Mouse (Mus musculus): Measurements from ENCODE around the gene Mei4. TPM values are rescaled to one million over a fixed set of nuclear protein-coding genes. Genes with fewer than 3 reads are reported as not detected.

Mei4 gene
- polyA plus RNA-seq, 1 experiment, result 0.23 TPM

DNA sequence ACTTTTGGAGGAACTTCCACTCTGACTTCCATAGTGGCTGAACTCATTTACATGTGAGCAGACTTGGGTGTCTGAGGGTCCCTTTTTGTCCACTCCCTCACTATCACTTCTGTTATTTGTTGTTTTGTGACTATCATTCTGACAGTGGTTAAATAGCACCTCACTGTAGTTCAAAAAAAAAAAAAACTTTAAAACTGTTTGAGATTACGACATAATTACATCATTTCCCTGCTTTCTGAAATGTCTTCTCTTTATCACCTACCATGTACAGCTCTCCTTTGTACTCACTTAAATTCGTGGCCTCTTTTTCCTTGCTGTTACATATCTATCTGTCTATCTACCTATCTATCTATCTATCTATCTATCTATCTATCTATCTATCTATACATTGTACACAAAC, 2.6 kb downstream of the Mei4 start:
- H3K79me3 ChIP-seq (ENCODE audit: low read depth), result no peaks in the 10 kb centered on the region
- no peaks in the 10 kb centered on the region for H3K79me2 ChIP-seq (ENCODE audit: control insufficient read depth, insufficient read depth)
- H3ac ChIP-seq (ENCODE audit: control insufficient read depth, insufficient read length, low read depth), result no peak overlapping the region
- no peak overlapping the region for H3K4me3 ChIP-seq (ENCODE audit: insufficient read depth, poor library complexity, severe bottlenecking)
- H3K27me3 ChIP-seq (ENCODE audit: control insufficient read depth, insufficient read depth, insufficient read length), result no peaks in the 10 kb centered on the region
- TF ChIP-seq MAX (IDR thresholded peaks at IDR 0.05) (no peak), FOSL1 (IDR thresholded peaks at IDR 0.05; ENCODE audit: insufficient read depth, low read length, poor library complexity, severe bottlenecking) (no peak), CEBPB (IDR thresholded peaks at IDR 0.05; ENCODE audit: low read depth) (no peak), CTCF (IDR thresholded peaks at IDR 0.05; ENCODE audit: control insufficient read depth, insufficient read depth, insufficient read length) (no peak), MYOG (IDR thresholded peaks at IDR 0.05; ENCODE audit: control insufficient read depth, extremely low read depth, insufficient read length) (no peak), USF1 (IDR thresholded peaks at IDR 0.05; ENCODE audit: low read depth) (no peak), MYOD1 (IDR thresholded peaks at IDR 0.05; ENCODE audit: control insufficient read depth, insufficient read length, low read depth) (no peak)
- H3K36me3 ChIP-seq (ENCODE audit: control insufficient read depth, insufficient read depth), result no peaks in the 10 kb centered on the region

GRCm38 (mm10) chr9:81921456-81921855, 58.0 kb downstream of the Mei4 start:
- TF ChIP-seq MYOG (IDR thresholded peaks at IDR 0.05; ENCODE audit: control insufficient read depth, extremely low read depth, insufficient read length) (no peak), MAX (IDR thresholded peaks at IDR 0.05) (no peak), USF1 (IDR thresholded peaks at IDR 0.05; ENCODE audit: low read depth) (no peak), CEBPB (IDR thresholded peaks at IDR 0.05; ENCODE audit: low read depth) (no peak), FOSL1 (IDR thresholded peaks at IDR 0.05; ENCODE audit: insufficient read depth, low read length, poor library complexity, severe bottlenecking) (no peak), MYOD1 (IDR thresholded peaks at IDR 0.05; ENCODE audit: control insufficient read depth, insufficient read length, low read depth) (no peak), CTCF (IDR thresholded peaks at IDR 0.05; ENCODE audit: control insufficient read depth, insufficient read depth, insufficient read length) (no peak)
- no peak overlapping the region for H3K4me3 ChIP-seq (ENCODE audit: insufficient read depth, poor library complexity, severe bottlenecking)
- no peaks in the 10 kb centered on the region for H3K27me3 ChIP-seq (ENCODE audit: control insufficient read depth, insufficient read depth, insufficient read length)
- no peaks in the 10 kb centered on the region for H3K79me2 ChIP-seq (ENCODE audit: control insufficient read depth, insufficient read depth)
- H3K36me3 ChIP-seq (ENCODE audit: control insufficient read depth, insufficient read depth), result no peaks in the 10 kb centered on the region
- no peak overlapping the region for H3ac ChIP-seq (ENCODE audit: control insufficient read depth, insufficient read length, low read depth)
- no peaks in the 10 kb centered on the region for H3K79me3 ChIP-seq (ENCODE audit: low read depth)

- no peaks in the 10 kb centered on the region for H3K79me3 ChIP-seq (ENCODE audit: low read depth)
- no peaks in the 10 kb centered on the region for H3K27me3 ChIP-seq (ENCODE audit: control insufficient read depth, insufficient read depth, insufficient read length)
- no peaks in the 10 kb centered on the region for H3K79me2 ChIP-seq (ENCODE audit: control insufficient read depth, insufficient read depth)
- H3ac ChIP-seq (ENCODE audit: control insufficient read depth, insufficient read length, low read depth), result no peak overlapping the region
- no peak overlapping the region for H3K4me3 ChIP-seq (ENCODE audit: insufficient read depth, poor library complexity, severe bottlenecking)
- H3K36me3 ChIP-seq (ENCODE audit: control insufficient read depth, insufficient read depth), result no peaks in the 10 kb centered on the region
- TF ChIP-seq FOSL1 (IDR thresholded peaks at IDR 0.05; ENCODE audit: insufficient read depth, low read length, poor library complexity, severe bottlenecking) (no peak), CTCF (IDR thresholded peaks at IDR 0.05; ENCODE audit: control insufficient read depth, insufficient read depth, insufficient read length) (no peak), MAX (IDR thresholded peaks at IDR 0.05) (no peak), MYOG (IDR thresholded peaks at IDR 0.05; ENCODE audit: control insufficient read depth, extremely low read depth, insufficient read length) (no peak), CEBPB (IDR thresholded peaks at IDR 0.05; ENCODE audit: low read depth) (no peak), MYOD1 (IDR thresholded peaks at IDR 0.05; ENCODE audit: control insufficient read depth, insufficient read length, low read depth) (no peak), USF1 (IDR thresholded peaks at IDR 0.05; ENCODE audit: low read depth) (no peak)
Measured at GRCm38 (mm10) chr9:81924744-81925143, 61.3 kb downstream of the Mei4 start.

- no peak for TF ChIP-seq MYOG (IDR thresholded peaks at IDR 0.05; ENCODE audit: control insufficient read depth, extremely low read depth, insufficient read length)
- TF ChIP-seq CTCF (IDR thresholded peaks at IDR 0.05; ENCODE audit: control insufficient read depth, insufficient read depth, insufficient read length), result no peak
- no peak for TF ChIP-seq CEBPB (IDR thresholded peaks at IDR 0.05; ENCODE audit: low read depth)
- no peak for TF ChIP-seq FOSL1 (IDR thresholded peaks at IDR 0.05; ENCODE audit: insufficient read depth, low read length, poor library complexity, severe bottlenecking)
- TF ChIP-seq MAX (IDR thresholded peaks at IDR 0.05), result no peak
- TF ChIP-seq USF1 (IDR thresholded peaks at IDR 0.05; ENCODE audit: low read depth), result no peak
- H3K4me3 ChIP-seq (ENCODE audit: insufficient read depth, poor library complexity, severe bottlenecking), result no peak overlapping the region
- H3K79me2 ChIP-seq (ENCODE audit: control insufficient read depth, insufficient read depth), result no peaks in the 10 kb centered on the region
- no peaks in the 10 kb centered on the region for H3K27me3 ChIP-seq (ENCODE audit: control insufficient read depth, insufficient read depth, insufficient read length)
- no peak overlapping the region for H3ac ChIP-seq (ENCODE audit: control insufficient read depth, insufficient read length, low read depth)
- no peaks in the 10 kb centered on the region for H3K79me3 ChIP-seq (ENCODE audit: low read depth)
- no peaks in the 10 kb centered on the region for H3K36me3 ChIP-seq (ENCODE audit: control insufficient read depth, insufficient read depth)
Measured at GRCm38 (mm10) chr9:81940533-81940932, 77.1 kb downstream of the Mei4 start.

DNA sequence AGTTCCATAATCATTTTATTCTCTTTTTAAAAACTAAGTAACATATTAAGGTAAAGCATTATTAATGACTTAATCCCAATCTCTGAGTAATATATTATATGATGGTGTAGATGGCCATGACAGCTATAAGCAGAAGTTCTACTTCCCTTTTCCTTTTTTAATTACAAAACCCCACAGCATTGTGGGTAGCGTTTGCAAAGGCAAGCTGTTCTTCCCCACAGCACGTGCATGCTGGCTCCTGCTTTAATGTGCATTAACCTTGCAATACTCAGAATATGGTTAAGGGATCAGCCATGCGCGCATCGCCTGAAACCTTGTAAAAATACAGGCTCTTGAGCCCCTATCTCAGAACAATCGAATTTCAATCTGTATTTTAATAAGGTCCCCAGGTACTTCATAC, 82.2 kb downstream of the Mei4 start:
- Histone ChIP-seq H3ac (ENCODE audit: control insufficient read depth, insufficient read length, low read depth) (no peak overlapping the region), H3K36me3 (ENCODE audit: control insufficient read depth, insufficient read depth) (no peaks in the 10 kb centered on the region), H3K79me3 (ENCODE audit: low read depth) (no peaks in the 10 kb centered on the region), H3K27me3 (ENCODE audit: control insufficient read depth, insufficient read depth, insufficient read length) (no peaks in the 10 kb centered on the region), H3K4me3 (ENCODE audit: insufficient read depth, poor library complexity, severe bottlenecking) (no peak overlapping the region), H3K79me2 (ENCODE audit: control insufficient read depth, insufficient read depth) (no peaks in the 10 kb centered on the region)
- no peak for TF ChIP-seq MYOD1 (IDR thresholded peaks at IDR 0.05; ENCODE audit: control insufficient read depth, insufficient read length, low read depth)
- TF ChIP-seq MAX (IDR thresholded peaks at IDR 0.05), result no peak
- TF ChIP-seq MYOG (IDR thresholded peaks at IDR 0.05; ENCODE audit: control insufficient read depth, extremely low read depth, insufficient read length), result no peak
- no peak for TF ChIP-seq CTCF (IDR thresholded peaks at IDR 0.05; ENCODE audit: control insufficient read depth, insufficient read depth, insufficient read length)
- no peak for TF ChIP-seq USF1 (IDR thresholded peaks at IDR 0.05; ENCODE audit: low read depth)
- TF ChIP-seq CEBPB (IDR thresholded peaks at IDR 0.05; ENCODE audit: low read depth), result no peak
- no peak for TF ChIP-seq FOSL1 (IDR thresholded peaks at IDR 0.05; ENCODE audit: insufficient read depth, low read length, poor library complexity, severe bottlenecking)

DNA sequence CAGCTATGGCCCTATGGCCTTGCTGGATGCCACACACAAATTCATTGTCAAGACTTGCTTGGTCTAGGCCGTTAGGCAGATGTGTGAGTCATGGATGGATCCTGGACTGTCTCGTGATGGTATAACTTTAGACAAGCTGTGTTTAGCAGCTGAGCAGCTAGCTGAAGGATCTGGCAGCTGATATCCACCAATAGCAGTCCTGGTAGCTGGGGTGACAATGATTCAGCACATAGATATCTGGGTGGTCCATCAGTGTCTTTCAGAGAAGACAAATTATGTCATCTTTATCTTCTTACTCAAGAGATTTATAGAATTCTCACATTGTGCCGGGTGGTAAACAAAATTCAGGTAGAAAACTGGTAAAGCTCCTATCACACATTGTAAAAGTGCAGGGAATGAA, 93.4 kb downstream of the Mei4 start:
- TF ChIP-seq CEBPB (IDR thresholded peaks at IDR 0.05; ENCODE audit: low read depth) (no peak), FOSL1 (IDR thresholded peaks at IDR 0.05; ENCODE audit: insufficient read depth, low read length, poor library complexity, severe bottlenecking) (no peak), CTCF (IDR thresholded peaks at IDR 0.05; ENCODE audit: control insufficient read depth, insufficient read depth, insufficient read length) (no peak), MYOG (IDR thresholded peaks at IDR 0.05; ENCODE audit: control insufficient read depth, extremely low read depth, insufficient read length) (no peak), MAX (IDR thresholded peaks at IDR 0.05) (no peak), MYOD1 (IDR thresholded peaks at IDR 0.05; ENCODE audit: control insufficient read depth, insufficient read length, low read depth) (no peak), USF1 (IDR thresholded peaks at IDR 0.05; ENCODE audit: low read depth) (no peak)
- H3K36me3 ChIP-seq (ENCODE audit: control insufficient read depth, insufficient read depth), result no peaks in the 10 kb centered on the region
- H3ac ChIP-seq (ENCODE audit: control insufficient read depth, insufficient read length, low read depth), result no peak overlapping the region
- no peak overlapping the region for H3K4me3 ChIP-seq (ENCODE audit: insufficient read depth, poor library complexity, severe bottlenecking)
- no peaks in the 10 kb centered on the region for H3K79me2 ChIP-seq (ENCODE audit: control insufficient read depth, insufficient read depth)
- no peaks in the 10 kb centered on the region for H3K27me3 ChIP-seq (ENCODE audit: control insufficient read depth, insufficient read depth, insufficient read length)
- no peaks in the 10 kb centered on the region for H3K79me3 ChIP-seq (ENCODE audit: low read depth)

All from C2C12 (cell line).